Mouse (Mus musculus): ENCODE data around the gene Grrp1.
A peak's percentile ranks its signal among the peaks of the same experiment; 100 is the strongest.

Grrp1 gene

DNA sequence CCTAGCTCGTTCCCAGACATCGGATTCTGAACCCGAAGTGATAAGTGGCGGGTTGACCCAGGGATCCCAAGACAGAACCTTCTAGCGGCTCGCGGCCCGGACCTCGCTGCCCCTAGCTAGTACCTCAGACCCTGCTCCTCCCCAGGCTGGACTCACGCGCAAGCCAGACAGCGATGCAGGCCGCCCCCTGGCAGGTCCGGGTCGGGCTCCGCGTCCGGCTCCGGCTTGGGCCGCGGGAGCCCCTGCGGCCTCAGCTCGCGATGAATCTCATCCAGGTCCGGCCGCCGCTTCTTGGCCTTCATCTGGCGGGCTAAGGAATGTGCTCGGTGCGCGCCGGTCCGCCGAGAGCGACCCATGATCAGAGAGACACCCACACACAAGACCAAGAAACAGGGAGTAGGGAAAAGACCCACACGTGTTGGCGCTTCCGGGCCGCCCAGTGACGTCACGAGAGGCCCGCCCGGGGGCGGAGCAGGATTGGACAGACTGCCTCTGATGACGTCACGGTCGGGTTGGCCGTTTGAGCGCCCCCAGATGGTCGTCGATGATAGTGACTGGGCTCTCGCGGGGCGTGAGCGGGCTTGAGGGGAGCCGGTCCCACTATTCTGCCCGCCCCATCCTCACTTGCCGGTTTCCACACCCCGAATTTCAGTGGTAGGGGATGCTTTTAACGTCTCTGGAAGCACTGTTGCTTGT, 8.6 kb downstream of the Grrp1 start, which contains the start of gene Zfp593:
Gene Zfp593, minus strand, starts transcription at position 445 of the 696 bp plus-strand sequence.
- peak; percentile 87 for DNase-seq (ENCODE audit: low read depth, low spot score)

- DNase-seq (ENCODE audit: low read depth, low spot score) = peak; percentile 45
Observed at GRCm38 (mm10) chr4:134243516-134244250, 10.2 kb downstream of the Grrp1 start, which contains the start of gene E130218I03Rik. Gene E130218I03Rik (plus strand): TSS chr4:134243662.

GRCm38 (mm10) chr4:134238686-134239085, 15.2 kb downstream of the Grrp1 start:
- no peak for DNase-seq (ENCODE audit: low read depth, low spot score)

GRCm38 (mm10) chr4:134238279-134238651, 15.6 kb downstream of the Grrp1 start, which contains the start of gene Cnksr1:
Gene Cnksr1 (minus strand): TSS chr4:134238399.
- peak; percentile 85 for DNase-seq (ENCODE audit: low read depth, low spot score)

DNA sequence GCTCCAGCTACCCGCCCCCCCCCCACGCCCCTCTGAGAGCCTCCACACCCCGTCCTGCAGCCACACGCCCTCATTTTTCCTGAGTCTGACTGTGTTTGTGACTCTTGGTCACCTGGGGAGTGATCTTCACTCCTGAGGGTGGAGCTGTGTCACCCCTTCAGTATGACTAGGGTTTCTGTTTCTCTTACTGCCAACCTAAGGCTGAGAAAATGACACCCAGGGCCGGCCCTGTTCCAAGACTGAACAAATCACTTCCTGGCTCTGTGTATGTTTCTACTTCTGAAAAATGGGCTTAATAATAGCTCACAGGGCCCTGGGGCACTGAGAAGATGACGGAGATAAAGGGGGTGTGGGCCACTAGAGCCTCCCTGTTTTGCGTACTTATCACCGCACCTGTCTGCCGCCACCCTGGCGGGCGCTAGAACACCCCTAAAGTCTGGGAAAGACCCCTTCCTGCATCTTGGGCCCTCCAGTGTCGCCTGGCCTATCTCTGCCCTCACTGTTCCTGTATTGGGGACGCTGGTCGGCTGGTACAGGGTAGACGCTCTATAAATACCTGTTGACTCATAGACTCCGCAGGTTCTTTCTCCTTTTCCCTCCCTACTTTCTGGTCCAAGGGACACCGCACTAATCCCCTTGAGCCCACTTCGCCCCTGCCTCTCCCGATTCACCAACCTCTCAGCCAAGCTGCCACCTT, 16.2 kb downstream of the Grrp1 start:
- DNase-seq (ENCODE audit: low read depth, low spot score) = peak; percentile 70

DNA sequence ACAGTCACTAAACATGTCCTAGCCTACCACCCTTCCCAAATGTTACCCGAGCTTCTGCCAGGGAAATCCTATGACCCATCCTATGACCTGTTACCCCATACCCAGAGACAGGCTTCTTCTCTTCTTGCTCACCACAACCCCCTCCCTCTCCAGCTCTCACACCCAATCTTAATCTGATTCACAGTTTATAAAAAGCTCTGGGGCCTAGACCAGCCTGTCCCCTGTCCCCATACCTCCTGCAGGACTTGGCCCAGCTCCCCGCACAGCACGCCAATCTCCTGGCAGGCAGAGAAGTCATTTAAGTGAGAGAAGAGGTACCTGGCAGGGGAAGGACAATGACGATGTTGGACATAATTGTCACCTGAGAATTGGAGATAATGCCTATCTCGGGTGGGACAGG, 19.0 kb downstream of the Grrp1 start:
- peak; percentile 80 for DNase-seq (ENCODE audit: low read depth, low spot score)

GRCm38 (mm10) chr4:134230431-134230830, 23.5 kb downstream of the Grrp1 start:
- DNase-seq (ENCODE audit: low read depth, low spot score) = no peak

DNA sequence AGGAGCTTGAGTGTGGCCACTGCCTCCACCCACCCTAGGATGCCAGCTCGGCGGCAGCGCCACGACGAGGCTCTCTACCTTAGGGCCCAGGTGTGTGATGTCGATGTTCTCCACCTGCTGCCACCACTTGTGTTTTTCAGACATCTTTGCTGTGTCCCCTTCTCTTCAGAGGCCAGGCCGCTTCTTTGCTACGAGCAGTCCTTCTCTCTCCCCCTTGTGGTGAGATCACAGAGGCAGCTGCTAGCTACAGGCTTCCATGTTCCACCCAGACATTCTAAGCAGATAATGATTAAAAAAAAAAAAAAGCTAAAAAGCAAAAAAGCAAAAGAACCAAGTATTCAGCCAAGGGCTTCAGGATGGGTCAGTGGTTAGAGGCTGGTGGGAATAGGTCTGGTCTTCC, 26.7 kb downstream of the Grrp1 start, which contains the start of gene Catsper4:
Gene Catsper4, minus strand, starts transcription at position 190 of the 400 bp plus-strand sequence.
- DNase-seq (ENCODE audit: low read depth, low spot score) = no peak

- DNase-seq (ENCODE audit: low read depth, low spot score) = no peak
Observed at GRCm38 (mm10) chr4:134222793-134223600, 30.9 kb downstream of the Grrp1 start.

DNA sequence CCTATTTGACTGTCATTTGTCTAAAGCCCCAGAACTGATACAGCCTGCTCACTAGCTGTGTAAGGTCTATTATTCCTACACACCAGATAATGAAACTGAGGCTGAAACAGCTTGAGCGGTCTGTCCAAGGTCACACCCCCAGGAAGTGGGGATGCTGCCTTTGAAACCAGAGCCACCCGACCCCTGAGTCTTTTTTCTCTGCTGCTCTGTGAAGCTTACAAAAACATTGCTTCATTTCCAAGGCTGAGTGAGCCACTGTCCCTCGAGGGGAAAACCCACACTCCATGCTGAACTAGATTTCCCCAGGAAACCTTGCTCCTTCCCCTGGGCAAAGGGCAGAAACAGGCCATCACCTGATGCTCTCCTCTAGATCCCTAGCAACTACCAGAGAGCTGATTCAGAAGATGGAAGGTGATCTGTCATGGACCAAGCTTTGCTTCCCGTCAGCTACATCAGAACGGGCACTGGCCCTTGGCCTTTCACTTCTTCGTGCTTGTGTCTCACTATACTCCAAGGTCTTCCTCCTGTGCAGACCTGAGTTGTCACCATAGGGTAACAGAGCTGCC, 47.3 kb downstream of the Grrp1 start:
- no peak for DNase-seq (ENCODE audit: low read depth, low spot score)

GRCm38 (mm10) chr4:134203340-134203896, 50.5 kb downstream of the Grrp1 start:
- DNase-seq (ENCODE audit: low read depth, low spot score) = no peak

DNA sequence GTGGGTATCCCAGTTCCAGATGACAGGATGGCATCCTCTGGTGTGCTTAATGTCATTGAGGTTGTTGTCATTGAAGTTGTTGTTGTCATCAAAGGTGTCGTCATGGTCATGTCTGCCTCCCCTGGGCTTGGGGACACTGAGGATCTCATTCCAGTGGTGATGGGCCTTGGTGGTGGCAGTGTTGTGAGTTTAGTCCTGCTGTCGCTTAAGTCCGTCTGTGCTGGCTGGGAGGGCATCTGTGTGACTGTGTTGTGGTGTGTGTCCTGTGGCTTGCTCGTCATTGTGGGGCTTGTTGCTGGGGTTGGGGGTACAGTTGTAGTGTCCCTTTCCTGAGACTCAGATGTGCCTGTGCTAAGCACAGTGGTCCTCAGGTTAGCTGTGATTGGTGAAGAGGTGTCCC, 51.0 kb downstream of the Grrp1 start, which contains the start of gene Gm7534:
Gene Gm7534, minus strand, starts transcription at position 101 of the 400 bp plus-strand sequence.
- DNase-seq (ENCODE audit: low read depth, low spot score) = no peak

Data from skeletal muscle tissue, adult 2 months (tissue).